Mouse (Mus musculus): ENCODE data around the gene Bola3.

Gene Bola3

GRCm38 (mm10) chr6:83349274-83349958, 469 bp downstream of the Bola3 start:
- DNase-seq = peak; percentile 97 to 98

DNA sequence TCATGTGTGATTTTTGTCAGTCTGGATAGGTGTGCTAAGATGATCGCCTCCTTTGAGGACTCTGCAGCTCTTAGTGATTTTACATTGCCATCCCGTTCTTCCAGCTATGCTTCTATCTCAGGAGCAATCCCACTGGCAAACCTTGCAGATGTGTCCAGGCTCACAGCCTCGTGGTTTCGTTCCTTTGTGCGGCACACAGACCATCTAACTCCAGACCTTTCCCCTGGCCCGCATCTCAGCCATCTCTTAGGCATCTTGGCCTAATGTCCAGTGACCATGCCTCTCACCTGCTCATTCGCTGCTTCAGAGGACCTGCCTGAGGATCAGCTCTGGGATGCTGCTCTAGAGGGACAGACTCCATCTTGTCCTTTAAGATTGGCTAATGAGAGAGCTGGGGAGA, 1.2 kb downstream of the Bola3 start:
- no peak for DNase-seq

DNA sequence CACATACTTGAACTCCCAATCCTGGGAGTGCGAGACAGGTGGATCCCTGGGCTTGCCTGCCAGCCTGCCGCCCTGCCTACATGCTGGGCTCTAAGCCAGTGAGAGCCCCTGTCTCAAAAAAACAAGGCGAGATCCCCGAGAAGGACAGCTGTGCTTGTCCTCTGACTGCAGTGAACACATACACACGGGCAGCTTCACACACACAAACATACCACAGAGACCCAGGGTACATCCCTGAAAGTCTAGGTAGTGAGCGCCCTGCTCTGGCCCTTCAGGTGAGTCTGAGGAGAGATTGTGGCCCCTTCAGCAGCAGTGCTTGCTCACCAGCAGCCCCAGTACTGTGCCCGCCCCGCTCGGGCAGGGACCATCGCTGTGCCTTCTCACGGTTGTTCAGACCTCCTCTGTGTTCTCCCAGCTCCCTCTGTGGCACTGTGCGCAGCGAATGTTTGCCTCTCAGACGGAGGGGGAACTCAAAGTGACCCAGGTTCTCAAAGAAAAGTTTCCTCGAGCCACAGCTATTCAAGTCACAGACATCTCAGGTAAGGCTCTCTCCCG, 2.0 kb downstream of the Bola3 start:
- no peak for DNase-seq

DNA sequence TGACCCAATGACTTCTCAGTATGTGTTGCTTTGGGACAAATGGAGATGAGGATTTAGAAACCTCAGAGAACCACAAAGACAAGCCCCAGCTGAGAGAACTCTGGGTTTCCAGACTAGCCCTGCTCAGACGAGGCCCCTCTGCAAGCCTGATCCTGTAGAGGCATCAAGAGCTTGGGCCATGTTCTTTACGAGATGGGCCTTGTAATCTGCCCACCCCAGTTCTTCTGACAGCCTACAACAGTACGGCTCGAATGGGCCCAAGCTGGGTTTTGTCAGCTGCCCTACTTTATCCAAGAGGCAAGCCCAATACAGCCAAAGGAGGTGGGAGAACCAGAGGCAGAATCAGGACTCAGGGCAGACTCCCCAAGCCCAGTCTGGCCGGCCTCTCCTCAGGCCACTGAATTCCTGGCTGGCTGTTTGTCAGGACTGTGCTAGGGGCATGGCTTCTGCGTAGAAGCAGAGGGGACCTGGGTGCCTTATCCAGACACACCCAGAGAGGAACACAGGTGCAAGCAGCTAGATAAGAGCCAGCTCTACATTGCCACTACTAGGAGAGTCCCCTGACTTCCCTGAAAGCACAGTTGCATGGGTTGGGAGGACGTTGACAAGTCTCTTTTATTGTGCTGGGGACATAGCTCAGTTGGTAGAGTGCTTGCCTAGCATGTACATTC, 2.7 kb downstream of the Bola3 start:
- no peak for DNase-seq

DNA sequence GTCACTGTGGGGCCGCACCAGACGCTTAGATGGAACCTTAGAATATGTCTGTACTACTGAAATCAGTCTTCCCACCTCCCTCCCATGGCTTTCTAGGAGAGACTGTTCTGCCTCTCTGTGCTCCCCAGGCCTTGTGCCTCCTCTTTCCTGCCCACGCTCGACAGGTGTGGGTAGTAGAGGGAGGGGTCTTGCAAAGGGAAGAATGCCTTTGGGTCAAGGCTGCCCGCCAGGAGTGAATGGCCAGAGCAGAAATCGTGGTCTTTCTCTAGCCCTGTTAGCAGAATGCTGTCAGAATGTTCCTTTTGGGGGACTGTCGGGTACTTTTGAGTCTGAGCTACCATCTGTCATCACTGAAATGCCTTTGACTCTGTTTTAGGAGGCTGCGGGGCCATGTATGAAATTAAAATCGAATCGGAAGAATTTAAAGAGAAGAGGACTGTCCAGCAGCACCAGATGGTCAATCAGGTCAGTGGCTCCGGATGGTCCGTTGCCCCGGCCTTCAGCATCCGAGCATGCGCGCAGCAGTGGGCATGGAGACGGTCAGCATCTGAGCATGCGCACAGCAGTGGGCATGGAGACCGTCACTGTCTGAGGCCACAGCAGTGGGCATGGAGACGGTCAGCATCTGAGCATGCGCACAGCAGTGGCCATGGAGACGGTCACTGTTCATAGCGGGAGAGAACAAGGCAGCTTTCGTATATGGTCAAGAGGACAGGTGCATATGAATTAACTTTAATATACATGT, 3.9 kb downstream of the Bola3 start:
- DNase-seq = peak; percentile 75 to 83

- no peak for DNase-seq
These were observed 6.2 kb downstream of the Bola3 start for GRCm38 (mm10) chr6:83354856-83355781.

DNA sequence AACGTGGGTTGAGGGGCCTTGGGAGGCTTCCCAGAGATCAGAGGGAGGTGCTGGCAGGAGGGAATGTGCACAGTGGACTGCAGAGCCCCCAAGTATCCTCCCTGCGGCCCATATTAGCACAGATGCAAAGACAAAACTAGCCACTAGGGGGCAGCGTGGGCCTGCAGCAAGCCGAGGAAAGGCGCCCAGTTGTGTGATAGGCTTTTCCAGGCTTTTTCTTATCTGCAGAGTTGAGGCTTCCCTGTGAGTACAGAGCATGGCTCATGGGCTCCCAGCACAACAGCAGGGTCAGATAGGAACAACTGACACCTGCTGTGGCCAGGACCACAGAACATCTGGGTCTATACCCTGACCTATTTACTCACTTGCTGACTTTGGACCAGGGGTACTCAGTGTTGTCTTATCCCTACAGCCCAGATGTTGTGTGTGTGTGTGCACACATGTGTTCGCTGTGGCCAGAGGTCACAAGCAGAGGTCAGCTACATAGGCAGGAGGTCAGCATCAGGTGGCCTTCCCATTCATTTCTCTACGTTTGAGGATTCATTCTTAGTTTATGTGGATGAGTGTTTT, 7.7 kb downstream of the Bola3 start:
- DNase-seq = peak; percentile 94 to 97

DNA sequence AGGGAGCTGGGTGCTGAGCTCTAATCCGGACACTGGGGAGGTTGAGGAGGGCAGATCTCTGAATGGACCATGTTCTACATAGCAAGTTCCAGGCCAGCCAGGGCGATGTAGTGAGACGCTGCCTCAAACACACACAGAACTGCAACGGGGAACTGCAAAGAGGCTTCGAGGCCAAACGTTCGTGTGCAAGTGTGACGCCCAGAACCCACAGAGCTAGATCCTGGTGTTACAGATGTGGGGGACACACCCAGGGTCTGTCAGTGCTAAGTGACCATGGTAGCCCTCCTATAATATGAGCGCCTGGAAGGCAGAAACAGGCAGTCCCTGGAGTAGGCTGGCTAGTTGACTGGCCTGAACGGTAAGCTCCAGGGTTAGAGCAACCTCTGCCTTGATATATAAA, 8.5 kb downstream of the Bola3 start:
- DNase-seq = no peak

GRCm38 (mm10) chr6:83361523-83362248, 12.7 kb downstream of the Bola3 start:
- DNase-seq = peak; percentile 46 to 53

GRCm38 (mm10) chr6:83363075-83363474, 14.1 kb downstream of the Bola3 start:
- DNase-seq = peak in 1 of 2 experiments; percentile 51

DNA sequence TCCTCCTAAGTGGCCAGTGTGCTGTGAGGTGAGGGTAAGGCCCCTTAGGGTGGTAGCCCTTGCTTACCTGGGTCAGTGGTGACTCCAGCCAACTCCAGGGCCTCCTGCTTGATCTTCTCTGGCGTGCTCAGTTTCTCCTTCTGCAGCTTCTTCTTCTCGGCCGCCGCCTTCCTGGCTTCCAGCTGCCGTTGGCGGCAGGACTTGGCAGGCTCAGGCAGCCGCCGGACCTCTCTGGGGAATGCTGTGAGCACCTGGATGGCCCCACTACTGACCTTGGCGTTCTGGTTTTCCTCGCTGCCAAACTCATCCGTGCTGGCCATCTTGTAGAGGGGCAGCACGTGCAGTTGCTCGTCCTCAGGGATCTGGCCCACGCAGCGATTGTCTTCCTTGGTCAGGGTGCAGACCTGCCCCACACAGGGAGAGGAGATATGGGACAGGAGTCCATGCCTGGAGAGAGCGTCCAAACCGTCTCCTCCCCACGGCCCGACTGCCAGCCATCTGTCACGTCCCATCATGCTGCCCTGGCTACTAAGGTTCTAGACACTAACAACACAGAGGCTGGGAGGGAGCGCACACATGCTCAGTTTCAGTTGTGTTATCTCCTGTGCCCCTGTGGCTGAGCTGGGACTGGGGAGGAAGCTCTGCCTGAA, 21.5 kb downstream of the Bola3 start:
- DNase-seq = peak; percentile 40 to 53

GRCm38 (mm10) chr6:83371350-83371749, 22.4 kb downstream of the Bola3 start:
- DNase-seq = no peak

- DNase-seq = no peak
These were observed 24.9 kb downstream of the Bola3 start for GRCm38 (mm10) chr6:83373704-83374300.

GRCm38 (mm10) chr6:83381510-83382491, 32.9 kb downstream of the Bola3 start:
- DNase-seq = no peak

DNA sequence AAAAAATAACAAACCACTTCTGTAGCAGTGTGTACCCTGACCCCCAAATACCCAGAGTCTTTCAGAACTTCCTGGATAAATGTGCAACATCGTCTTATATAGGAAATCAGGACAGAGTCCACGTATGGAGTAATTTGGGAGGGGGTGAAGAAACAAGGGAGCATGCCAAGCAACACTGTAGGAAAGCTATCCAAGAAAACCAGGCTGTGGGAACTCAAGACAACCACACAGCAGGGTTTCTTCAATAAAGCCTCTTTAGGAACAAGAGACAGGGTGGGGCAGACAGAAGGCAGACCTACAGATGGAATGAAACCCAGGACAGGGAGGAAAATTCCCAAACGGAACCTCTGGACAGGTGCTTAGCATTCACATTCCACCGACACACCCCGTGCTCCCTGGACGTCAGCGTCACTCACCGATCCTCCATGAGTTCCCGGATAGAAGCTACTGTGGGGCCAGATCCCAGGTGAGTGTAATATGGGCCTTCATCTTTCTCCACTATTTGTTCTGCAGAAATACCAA, 36.7 kb downstream of the Bola3 start:
- DNase-seq = no peak

- DNase-seq = peak; percentile 52 to 63
These were observed 43.3 kb downstream of the Bola3 start for GRCm38 (mm10) chr6:83392166-83392780.

DNA sequence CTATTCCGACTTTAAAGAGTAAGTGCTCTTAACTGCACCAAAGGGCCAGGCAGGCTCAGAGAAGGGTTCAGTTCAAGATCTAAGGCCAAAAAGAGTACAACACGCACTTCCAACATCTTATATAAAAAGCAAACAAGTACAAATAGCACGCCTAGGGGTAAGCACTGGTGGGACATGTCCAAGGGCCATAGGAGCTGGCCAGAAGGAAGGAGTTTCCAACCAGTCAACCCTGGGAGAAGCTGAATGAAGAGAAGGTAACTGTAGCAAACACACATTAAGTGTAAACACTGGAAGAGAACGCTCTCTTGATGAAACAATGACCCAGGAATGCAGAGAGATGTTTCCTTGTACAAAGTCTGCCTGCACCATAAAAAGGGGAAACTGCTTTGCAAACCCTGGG, 45.2 kb downstream of the Bola3 start:
- DNase-seq = no peak

- no peak for DNase-seq
These were observed 46.7 kb downstream of the Bola3 start for GRCm38 (mm10) chr6:83395544-83396229.
